Mouse (Mus musculus) embryonic facial prominence, embryonic 11.5 days (tissue): ENCODE results near the gene Nmb. TPM values are rescaled to one million over a fixed set of nuclear protein-coding genes. Genes with fewer than 3 reads are reported as not detected.
"Not testable (repeated sequence)": the region's sequence is repeated elsewhere in the genome, so short reads cannot be mapped to it uniquely, and the experiment has no call there.

Experiments used
- ATAC-seq: fragments of 200-750 bp; cut with Nextera tagmentation; replicated peaks from 2 replicates; pipeline ENCODE4 v1.8.0; 2017; ENCODE audit warnings: low read depth; ENCODE audit not compliant: insufficient number of reproducible peaks, low FRiP score, low TSS enrichment
- DNase-seq: peaks from one replicate; pipeline ENCODE4 v3.0.0-alpha.2; 2015; ENCODE audit warnings: low spot score
- H3K27ac ChIP-seq: fragments of 300-500 bp; sonication (generic); replicated peaks from 2 replicates; pipeline ENCODE4 v1.5.1; 2014; ENCODE audit warnings: mild to moderate bottlenecking, low read depth, low read length, control low read depth
- H3K27me3 ChIP-seq: fragments of 300-500 bp; sonication (generic); 2 replicates; pipeline ENCODE4 v1.6.1; 2014; ENCODE audit warnings: mild to moderate bottlenecking, low read length, moderate library complexity, mixed read lengths; ENCODE audit not compliant: control insufficient read depth, insufficient read depth
- H3K36me3 ChIP-seq: fragments of 300-500 bp; sonication (generic); replicated peaks from 2 replicates; pipeline ENCODE4 v1.6.1; 2014; ENCODE audit warnings: low read depth, mild to moderate bottlenecking, low read length, moderate library complexity, mixed read lengths; ENCODE audit not compliant: control insufficient read depth, insufficient read depth
- H3K4me1 ChIP-seq: fragments of 300-500 bp; sonication (generic); 2 replicates; pipeline ENCODE4 v1.6.1; 2014; ENCODE audit warnings: low read length, mixed read lengths; ENCODE audit not compliant: control insufficient read depth, insufficient read depth
- H3K4me2 ChIP-seq: fragments of 300-500 bp; sonication (generic); 2 replicates; pipeline ENCODE4 v1.6.1; 2014; ENCODE audit warnings: low read depth, mild to moderate bottlenecking, control low read depth, low read length, moderate library complexity
- H3K4me3 ChIP-seq: fragments of 300-500 bp; sonication (generic); 2 replicates; pipeline ENCODE4 v1.5.1; 2014; ENCODE audit warnings: low read depth, low read length, control low read depth
- H3K9ac ChIP-seq: fragments of 300-500 bp; sonication (generic); replicated peaks from 2 replicates; pipeline ENCODE4 v1.6.1; 2014; ENCODE audit warnings: mild to moderate bottlenecking, control low read depth, low read length
- H3K9me3 ChIP-seq: fragments of 300-500 bp; sonication (generic); replicated peaks from 2 replicates; pipeline ENCODE4 v1.6.1; 2016; ENCODE audit warnings: mild to moderate bottlenecking, low read length, inconsistent platforms, mixed read lengths; ENCODE audit not compliant: control insufficient read depth
- WGBS: fragments of 180-500 bp; shearing (Covaris S2); extraction: QIAGEN DNeasy Blood & Tissue Kit; methylation state at CpG from one replicate; pipeline ENCODE4 v1.1.7; 2014; 5-methylcytosine and 5-hydroxymethylcytosine counted together
- polyA plus RNA-seq: library from polyadenylated mRNA; unstranded; fragments of >200 nt; fragmentation: Nextera tagmentation; extraction: Ambion mirVana; gene quantifications from 2 replicates; pipeline ENCODE4 v1.2.1, GENCODE M21; 2014

Gene Nmb
- polyA plus RNA-seq, 1 experiment from 2014 or later = 7.3 TPM

DNA sequence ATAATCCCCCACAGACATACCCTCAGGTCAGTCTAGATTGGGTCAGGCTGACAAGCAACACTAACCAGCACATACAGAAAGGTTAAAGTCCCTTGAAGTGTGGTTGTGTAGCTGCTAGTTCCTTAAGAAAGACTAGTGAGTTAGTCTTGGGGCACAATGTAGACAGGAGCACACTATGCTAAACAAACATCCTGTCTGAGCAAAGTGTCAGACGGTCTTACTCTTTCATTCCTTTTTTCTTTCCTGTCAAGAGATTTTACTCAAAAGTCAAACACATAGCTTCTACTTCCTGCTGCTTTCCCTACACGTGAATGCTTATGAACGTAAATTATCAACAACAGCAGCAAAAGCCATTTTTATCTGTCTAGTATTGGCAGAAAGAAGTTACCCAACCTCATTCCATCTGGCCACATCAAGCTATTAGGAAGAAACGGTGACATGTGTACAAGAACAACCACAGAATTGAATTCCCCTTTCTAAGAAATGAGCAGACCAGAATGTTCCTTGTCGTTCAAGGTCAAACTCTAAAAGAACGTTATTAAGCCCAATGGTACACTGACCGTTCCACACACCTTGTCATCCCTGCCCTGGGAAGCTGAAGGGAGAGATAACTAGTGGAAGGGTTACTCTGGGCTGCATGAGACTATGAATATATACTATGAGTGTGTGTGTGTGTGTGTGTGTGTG, 31.9 kb upstream of the Nmb start:
- not testable (repeated sequence) for H3K27ac ChIP-seq, H3K36me3 ChIP-seq, DNase-seq, ATAC-seq, H3K4me3 ChIP-seq, H3K27me3 ChIP-seq, H3K9ac ChIP-seq, H3K4me1 ChIP-seq, H3K4me2 ChIP-seq, H3K9me3 ChIP-seq
- WGBS = 85% methylated on average over 7 of the region's 7 CpGs

DNA sequence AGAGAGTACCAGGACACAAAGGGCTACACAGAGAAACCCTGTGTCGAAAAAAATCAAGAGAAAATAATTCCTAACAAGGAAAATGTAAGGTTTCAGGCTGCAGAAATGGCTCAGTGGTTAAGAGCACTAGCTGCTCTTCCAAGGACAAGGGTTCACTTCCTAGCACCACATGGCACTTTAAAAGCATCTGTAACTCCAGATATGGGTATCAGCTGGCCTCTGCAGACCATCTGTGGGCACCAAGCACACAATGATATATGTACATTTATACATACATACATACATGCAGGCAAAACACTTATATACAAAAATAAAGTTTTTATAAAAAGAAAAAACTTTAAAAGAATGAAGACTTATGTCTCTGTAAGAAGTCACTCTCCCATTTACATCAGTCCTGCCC, 31.0 kb upstream of the Nmb start:
- DNase-seq (no peak), ATAC-seq (no peak)
- Histone ChIP-seq H3K4me1 (no peaks in the 10 kb centered on the region), H3K9me3 (no peaks in the 10 kb centered on the region), H3K4me3 (no peak overlapping the region), H3K27ac (no peak overlapping the region), H3K4me2 (no peak overlapping the region), H3K27me3 (no peaks in the 10 kb centered on the region), H3K9ac (no peak overlapping the region), H3K36me3 (no peaks in the 10 kb centered on the region)
- 88% methylated on average over 1 of the region's 1 CpGs for WGBS

DNA sequence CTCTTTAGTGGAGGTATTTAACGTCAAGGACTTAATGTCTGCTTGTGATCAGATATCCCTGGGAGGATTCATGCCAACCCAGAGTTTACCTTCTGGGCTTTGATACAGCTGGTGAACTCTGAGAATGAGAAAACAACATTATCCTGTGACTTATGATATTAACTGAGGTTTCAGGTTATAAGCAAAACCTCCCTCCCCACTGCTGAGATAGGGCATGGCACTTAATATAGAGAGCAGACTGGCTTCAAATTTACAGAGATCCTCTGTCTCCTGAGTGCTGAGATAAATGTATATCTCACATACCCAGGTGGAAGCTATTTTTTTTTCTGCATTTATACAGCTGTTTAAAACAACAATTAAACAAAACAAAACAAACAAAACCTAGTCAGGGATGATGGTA, 27.9 kb upstream of the Nmb start:
- no peaks in the 10 kb centered on the region for H3K36me3 ChIP-seq
- no peak overlapping the region for H3K9ac ChIP-seq
- WGBS = 89% methylated on average over 1 of the region's 1 CpGs
- no peak overlapping the region for H3K4me3 ChIP-seq
- no peak overlapping the region for H3K4me2 ChIP-seq
- no peaks in the 10 kb centered on the region for H3K9me3 ChIP-seq
- H3K27me3 ChIP-seq = no peaks in the 10 kb centered on the region
- DNase-seq = no peak
- H3K27ac ChIP-seq = no peak overlapping the region
- no peak for ATAC-seq
- H3K4me1 ChIP-seq = no peaks in the 10 kb centered on the region

DNA sequence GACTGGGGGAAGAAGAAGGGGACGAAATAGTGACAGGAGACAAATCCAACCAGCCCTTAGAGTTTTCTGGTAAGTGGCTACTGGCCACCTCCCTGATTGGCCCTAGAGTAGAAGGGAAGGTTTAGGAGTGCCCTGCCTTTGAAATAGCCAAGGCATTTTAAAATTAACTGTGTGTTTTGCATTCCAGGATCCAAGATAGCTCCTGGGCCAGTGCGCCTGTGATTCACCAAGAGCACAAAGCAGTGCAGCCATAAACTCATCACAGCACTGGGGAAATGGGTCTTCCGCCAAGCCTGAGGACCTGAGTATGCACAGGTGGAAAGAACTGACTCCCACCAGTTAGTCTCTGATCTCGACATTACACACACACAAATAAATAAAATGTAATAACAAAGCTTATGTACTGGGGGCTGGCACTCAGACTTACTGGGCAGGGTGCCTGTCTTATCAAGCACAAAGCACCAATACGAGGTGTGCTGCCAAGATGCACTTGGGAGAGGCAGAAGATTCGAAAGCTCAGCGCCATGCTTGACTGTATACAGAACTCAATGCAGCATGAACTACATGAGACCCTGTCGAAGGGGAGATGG, 26.8 kb upstream of the Nmb start:
- WGBS = 90% methylated on average over 8 of the region's 8 CpGs
- H3K9me3 ChIP-seq = no peaks in the 10 kb centered on the region
- H3K27ac ChIP-seq = no peak overlapping the region

DNA sequence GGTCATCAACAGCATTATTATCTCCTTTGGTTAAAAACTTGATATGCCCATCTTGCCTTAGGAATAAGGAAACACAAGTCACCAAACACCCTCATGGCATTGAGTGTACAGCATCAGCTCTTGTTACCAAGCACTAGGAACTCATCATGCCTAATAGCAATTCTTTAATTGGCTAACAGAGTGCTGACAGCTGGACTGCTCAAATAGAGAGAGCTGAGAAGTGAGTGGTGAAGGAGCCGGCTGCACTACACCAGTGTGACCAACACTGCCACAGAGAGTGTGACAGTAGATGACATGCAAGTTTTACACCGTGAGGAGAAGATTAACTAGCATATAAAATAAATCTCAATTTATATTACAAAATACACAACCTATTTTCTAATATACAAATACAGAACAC, 18.3 kb upstream of the Nmb start:
- WGBS = 89% methylated on average over 2 of the region's 2 CpGs
- Histone ChIP-seq H3K4me2 (no peak overlapping the region), H3K9me3 (no peaks in the 10 kb centered on the region), H3K4me3 (no peak overlapping the region), H3K27me3 (no peaks in the 10 kb centered on the region), H3K4me1 (no peaks in the 10 kb centered on the region), H3K27ac (no peak overlapping the region), H3K36me3 (peaks cover 7% of the 10 kb centered on the region), H3K9ac (no peak overlapping the region)
- DNase-seq (no peak), ATAC-seq (no peak)

More for the DNA sequence above, 26.8 kb upstream of the Nmb start:
- no peak for DNase-seq
- no peak for ATAC-seq
- Histone ChIP-seq H3K9ac (no peak overlapping the region), H3K4me3 (no peak overlapping the region), H3K36me3 (peaks cover 2% of the 10 kb centered on the region; the same call in 1 of the 2 replicates), H3K4me2 (no peak overlapping the region), H3K4me1 (no peaks in the 10 kb centered on the region), H3K27me3 (no peaks in the 10 kb centered on the region)

DNA sequence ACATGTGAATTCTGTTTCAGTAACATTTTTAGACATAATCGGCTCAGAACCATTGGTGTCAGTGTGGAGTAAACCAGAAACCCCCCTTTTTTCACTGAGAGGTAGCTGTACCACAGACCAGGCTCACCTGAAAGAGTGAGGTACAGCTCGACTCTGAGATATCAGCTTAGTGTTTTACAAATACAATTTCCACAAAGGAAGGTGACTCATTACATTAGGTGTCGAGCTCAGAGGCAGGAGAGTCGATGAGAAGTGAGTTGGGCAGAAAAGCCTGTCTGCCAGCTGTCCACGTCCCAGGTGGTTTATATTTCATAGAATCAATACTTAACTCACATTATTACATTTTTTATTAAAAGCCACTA, 14.8 kb upstream of the Nmb start:
- H3K27me3 ChIP-seq = no peaks in the 10 kb centered on the region
- no peak overlapping the region for H3K27ac ChIP-seq
- no peak overlapping the region for H3K4me3 ChIP-seq
- peaks cover 6% of the 10 kb centered on the region for H3K36me3 ChIP-seq
- H3K4me1 ChIP-seq = no peaks in the 10 kb centered on the region
- no peak overlapping the region for H3K9ac ChIP-seq
- no peaks in the 10 kb centered on the region for H3K9me3 ChIP-seq
- 92% methylated on average over 5 of the region's 5 CpGs for WGBS
- no peak for ATAC-seq
- DNase-seq = no peak
- no peak overlapping the region for H3K4me2 ChIP-seq

DNA sequence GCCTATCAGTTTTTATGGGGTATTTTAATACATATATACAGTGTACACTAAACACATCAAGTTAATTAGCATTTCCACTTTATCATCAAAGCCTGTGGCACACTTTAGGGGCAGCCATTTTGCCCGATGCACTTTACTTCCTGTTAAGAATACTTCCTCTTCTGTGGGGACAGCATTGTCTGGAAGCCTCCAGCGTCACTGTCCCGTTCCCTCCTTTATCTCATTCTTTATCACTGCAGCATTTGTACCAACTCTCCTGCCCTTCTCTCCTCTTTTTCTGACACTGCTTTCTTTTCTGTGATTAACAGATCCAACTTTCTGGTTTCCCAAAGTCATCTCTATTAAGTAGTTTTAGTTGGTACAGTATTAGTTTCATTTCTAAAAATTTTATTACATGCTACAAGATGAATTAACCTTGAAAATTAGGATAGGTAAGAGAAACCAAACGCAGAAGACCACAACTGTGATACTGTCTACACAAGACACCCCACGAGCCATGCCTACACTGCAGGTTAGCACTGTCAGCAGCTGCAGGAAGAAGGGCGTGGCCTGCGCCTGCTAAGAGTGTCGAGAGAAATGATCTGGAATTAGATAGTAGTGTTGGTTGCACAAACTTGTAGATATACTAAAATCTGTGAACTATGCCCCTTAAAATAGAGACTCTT, 14.2 kb upstream of the Nmb start:
- no peaks in the 10 kb centered on the region for H3K27me3 ChIP-seq
- no peak overlapping the region for H3K9ac ChIP-seq
- 86% methylated on average over 8 of the region's 8 CpGs for WGBS
- ATAC-seq (no peak), DNase-seq (no peak)
- no peaks in the 10 kb centered on the region for H3K4me1 ChIP-seq
- peaks cover 6% of the 10 kb centered on the region for H3K36me3 ChIP-seq
- no peak overlapping the region for H3K4me2 ChIP-seq
- H3K27ac ChIP-seq = no peak overlapping the region
- H3K9me3 ChIP-seq = no peaks in the 10 kb centered on the region
- H3K4me3 ChIP-seq = no peak overlapping the region

DNA sequence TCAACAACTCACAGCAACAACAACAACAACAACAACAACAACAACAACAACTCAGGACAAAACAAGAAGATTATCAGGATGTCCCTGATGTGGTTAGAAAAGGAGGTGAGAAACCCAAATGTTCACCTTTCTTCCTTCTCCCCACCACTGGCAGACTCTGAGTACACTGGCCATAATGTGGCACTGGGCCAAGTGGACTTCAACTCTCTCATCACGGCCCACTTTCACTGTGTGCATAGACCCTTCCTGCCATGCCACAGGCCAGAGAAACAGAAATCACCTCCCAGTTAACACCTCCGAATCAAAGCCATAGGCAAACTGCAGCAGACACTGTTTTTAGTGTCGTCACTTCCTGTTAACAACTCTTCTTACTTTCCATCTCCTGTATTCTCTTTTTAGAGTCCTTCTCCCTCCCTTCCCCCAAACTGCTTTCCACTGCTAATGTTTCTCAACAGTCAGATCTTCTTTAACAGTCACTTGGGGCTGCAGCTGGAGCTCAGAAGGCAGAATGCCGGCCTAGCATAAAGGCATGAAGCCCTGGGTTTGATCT, 13.1 kb upstream of the Nmb start:
- no peak overlapping the region for H3K9ac ChIP-seq
- no peak overlapping the region for H3K4me2 ChIP-seq
- DNase-seq (no peak), ATAC-seq (no peak)
- peaks cover 6% of the 10 kb centered on the region for H3K36me3 ChIP-seq
- WGBS = 92% methylated on average over 4 of the region's 4 CpGs
- no peaks in the 10 kb centered on the region for H3K4me1 ChIP-seq
- H3K27ac ChIP-seq = no peak overlapping the region
- H3K27me3 ChIP-seq = no peaks in the 10 kb centered on the region
- H3K4me3 ChIP-seq = no peak overlapping the region
- no peaks in the 10 kb centered on the region for H3K9me3 ChIP-seq
